Mouse (Mus musculus): ENCODE results near the gene Galk1. TPM values are rescaled to one million over a fixed set of nuclear protein-coding genes. Genes with fewer than 3 reads are reported as not detected.

Gene Galk1
- polyA plus RNA-seq (2021; fragmentation: Nextera tagmentation), result 19.0 and 23.7 TPM in 2 replicates
- long read RNA-seq, experiment 1, transcript Galk1-201 (8 exons, 1,406 nt), result major isoform, 93 of 102 reads
- long read RNA-seq, experiment 1, partial matches to known transcripts, result 0 of 102 reads
- long read RNA-seq, experiment 1, other reads (novel, unspliced or antisense), result 9 of 102 reads
- long read RNA-seq, experiment 2, transcript Galk1-201 (8 exons, 1,406 nt), result major isoform, 32 of 36 reads
- long read RNA-seq, experiment 2, partial matches to known transcripts, result 4 of 36 reads
- long read RNA-seq, experiment 2, other reads (novel, unspliced or antisense), result 0 of 36 reads

DNA sequence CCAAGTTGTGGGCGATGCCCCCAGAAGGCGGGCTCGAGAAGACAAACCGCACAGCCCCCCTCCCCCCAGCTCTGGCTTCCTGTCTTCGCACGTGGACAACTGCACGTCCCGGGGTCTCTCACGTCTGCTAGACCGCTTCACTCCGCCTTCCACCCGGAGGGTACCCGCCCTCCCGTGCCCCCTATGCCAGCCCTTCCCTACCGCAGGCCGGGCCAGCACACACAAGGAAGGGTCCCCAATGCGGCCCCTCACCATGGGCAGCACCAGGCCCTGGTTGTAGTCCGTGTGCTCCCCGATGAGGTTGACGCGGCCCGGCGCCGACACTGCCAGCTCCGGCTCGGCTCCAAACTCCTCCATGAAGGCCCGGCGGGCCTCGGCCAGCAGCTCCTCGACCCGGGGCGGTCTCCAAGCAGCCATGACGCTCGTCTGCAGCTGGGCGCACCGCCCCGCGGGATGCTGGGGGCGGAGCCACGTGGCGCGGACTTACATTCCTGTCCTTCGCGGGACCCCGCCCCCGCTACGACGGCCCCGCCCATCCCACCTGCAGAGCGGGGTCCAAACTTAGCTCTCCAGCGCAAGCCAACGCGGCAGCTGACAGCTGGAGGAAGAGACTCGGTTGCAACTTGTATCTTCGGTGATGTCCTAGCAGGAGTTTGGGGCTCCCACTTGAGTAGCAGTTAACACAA, at the start of gene Galk1:
TSS of gene Galk1 (minus strand) at position 458 of the 686 bp plus-strand sequence.

DNA sequence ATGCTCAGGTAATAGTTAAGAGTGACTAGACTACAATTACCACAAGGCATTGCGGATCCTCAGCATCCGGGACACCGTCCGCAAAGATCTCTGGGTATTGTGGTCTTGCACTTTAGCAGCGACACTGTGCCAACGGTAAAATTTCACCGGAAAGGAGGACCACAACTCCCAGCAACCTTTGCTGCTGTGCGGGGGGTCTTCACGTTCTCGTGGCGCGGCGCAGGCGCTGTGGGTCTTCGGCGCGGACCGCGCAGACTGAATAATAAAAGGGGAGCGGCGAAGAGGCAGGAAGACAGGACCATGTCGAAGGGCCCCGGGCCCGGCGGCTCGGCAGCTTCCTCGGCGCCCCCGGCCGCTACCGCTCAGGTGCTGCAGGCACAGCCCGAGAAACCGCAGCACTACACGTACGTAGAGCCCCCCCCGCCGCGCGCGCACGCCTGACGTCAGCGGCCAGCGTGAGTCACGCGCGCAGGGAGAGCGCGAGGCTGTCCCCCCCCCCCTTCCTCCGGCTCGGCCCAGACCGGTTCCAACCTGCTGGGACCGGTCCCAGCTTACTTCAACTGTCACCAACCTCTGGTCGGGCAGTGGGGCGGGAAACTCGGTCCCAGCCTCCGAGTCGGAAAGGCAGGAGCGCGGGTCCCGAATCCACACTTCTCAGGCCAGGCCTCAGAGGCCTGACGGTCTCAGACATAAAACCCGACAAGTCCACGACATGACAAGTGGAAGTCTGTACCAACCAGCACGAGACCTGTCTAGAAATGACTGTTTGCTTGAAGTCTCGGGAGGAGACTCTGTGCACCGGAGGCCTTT, 17.8 kb upstream of the Galk1 start, which contains the start of gene Unk:
TSS of gene Unk (plus strand) at position 235 of the 810 bp plus-strand sequence.

DNA sequence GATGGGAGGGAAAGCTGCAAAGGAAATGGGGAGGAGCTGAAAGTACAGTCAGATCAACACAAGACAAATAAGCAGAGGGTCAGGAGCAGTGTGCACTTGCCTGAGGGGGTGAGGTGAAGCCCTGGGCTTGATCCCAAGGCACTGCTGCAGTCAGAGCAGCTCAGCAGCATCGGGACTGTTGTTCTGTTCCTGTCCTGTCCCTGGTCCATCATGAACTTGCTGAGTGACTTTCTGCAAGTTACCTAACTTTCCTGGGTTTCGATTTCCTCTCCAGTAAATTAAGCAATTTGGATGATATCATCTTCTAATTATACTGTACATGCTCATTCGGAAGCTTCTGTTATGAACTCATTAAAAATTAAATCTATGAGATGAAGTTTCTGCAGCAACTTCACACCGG, 15.2 kb upstream of the Galk1 start, which contains the start of gene H3f3b:
TSS of gene H3f3b (minus strand) at position 207 of the 400 bp plus-strand sequence.

DNA sequence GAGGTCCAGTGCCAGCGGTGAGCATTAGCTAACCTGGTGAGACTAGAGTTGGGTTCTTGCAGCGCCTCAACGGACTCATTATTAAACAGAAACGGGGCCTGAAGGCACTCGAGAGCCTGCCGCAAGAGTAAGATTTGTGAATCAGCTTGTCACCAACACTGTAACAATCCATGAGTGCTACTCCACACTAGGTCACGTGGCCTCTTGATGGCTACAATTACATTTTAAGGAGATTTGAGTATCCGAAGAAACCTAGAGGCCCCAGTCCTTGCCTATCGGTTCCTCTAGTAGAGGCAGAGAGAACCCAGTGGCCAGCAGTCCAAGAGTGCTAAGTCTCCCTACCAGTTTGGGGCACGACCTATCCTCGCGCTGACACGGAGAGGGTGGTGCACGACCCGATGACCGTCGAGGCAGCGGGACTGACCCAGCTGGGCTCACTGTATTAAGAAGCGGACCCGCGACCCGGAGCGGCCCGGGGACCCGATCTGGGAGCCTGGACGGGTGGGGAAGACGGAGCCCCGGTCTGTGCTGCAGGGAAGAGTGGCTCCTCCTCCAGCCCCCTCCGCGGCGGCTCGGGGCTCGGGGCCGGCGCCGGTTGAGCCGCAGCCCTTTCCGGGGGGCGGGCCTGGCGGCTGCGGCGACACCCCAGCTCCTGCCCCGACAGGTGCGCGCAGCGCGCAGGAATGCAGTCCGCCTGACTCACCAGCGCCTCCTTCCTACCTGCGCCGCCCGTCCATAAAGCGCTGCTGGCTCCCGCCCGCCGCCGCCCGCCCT, 38.0 kb downstream of the Galk1 start, which contains the start of gene Itgb4:
TSS of gene Itgb4 (plus strand) at position 401 of the 774 bp plus-strand sequence.

Other genes with a start within 250 kb of the Galk1 start
- 18.1 and 22.2 TPM in 2 replicates for gene Tmem94, start 247.3 kb downstream of the Galk1 start, polyA plus RNA-seq (2021; fragmentation: Nextera tagmentation)
- gene Caskin2, start 199.1 kb downstream of the Galk1 start, polyA plus RNA-seq (2021; fragmentation: Nextera tagmentation), result 8.5 and 14.8 TPM in 2 replicates
- gene Tsen54, start 198.0 kb downstream of the Galk1 start, polyA plus RNA-seq (2021; fragmentation: Nextera tagmentation), result 5.4 and 6.0 TPM in 2 replicates
- 7.0 and 7.4 TPM in 2 replicates for gene Llgl2, start 188.7 kb downstream of the Galk1 start, polyA plus RNA-seq (2021; fragmentation: Nextera tagmentation)
- 0.14 TPM in 1 of 2 replicates, not detected in the other for gene Myo15b, start 154.3 kb downstream of the Galk1 start, polyA plus RNA-seq (2021; fragmentation: Nextera tagmentation)
- 1.4 and 1.7 TPM in 2 replicates for gene Smim5, start 112.8 kb downstream of the Galk1 start, polyA plus RNA-seq (2021; fragmentation: Nextera tagmentation)
- gene Smim6, start 100.7 kb downstream of the Galk1 start, polyA plus RNA-seq (2021; fragmentation: Nextera tagmentation), result not detected in 2 replicates
- gene Sap30bp, start 79.4 kb downstream of the Galk1 start, polyA plus RNA-seq (2021; fragmentation: Nextera tagmentation), result 26.6 and 36.8 TPM in 2 replicates
- gene Recql5, start 79.2 kb downstream of the Galk1 start, polyA plus RNA-seq (2021; fragmentation: Nextera tagmentation), result 7.0 and 8.5 TPM in 2 replicates
- gene Itgb4, start 38.0 kb downstream of the Galk1 start, polyA plus RNA-seq (2021; fragmentation: Nextera tagmentation), result 3.5 and 3.7 TPM in 2 replicates
- 208 and 343 TPM in 2 replicates for gene H3f3b, start 15.2 kb upstream of the Galk1 start, polyA plus RNA-seq (2021; fragmentation: Nextera tagmentation)
- gene Unk, start 17.6 kb upstream of the Galk1 start, polyA plus RNA-seq (2021; fragmentation: Nextera tagmentation), result 5.8 and 7.4 TPM in 2 replicates
- gene Unc13d, start 65.2 kb upstream of the Galk1 start, polyA plus RNA-seq (2021; fragmentation: Nextera tagmentation), result 1.0 and 1.3 TPM in 2 replicates
- gene Wbp2, start 74.3 kb upstream of the Galk1 start, polyA plus RNA-seq (2021; fragmentation: Nextera tagmentation), result 252 and 516 TPM in 2 replicates
- gene Trim47, start 114.5 kb upstream of the Galk1 start, polyA plus RNA-seq (2021; fragmentation: Nextera tagmentation), result 2.7 and 4.7 TPM in 2 replicates
- 2.0 and 2.8 TPM in 2 replicates for gene Trim65, start 118.4 kb upstream of the Galk1 start, polyA plus RNA-seq (2021; fragmentation: Nextera tagmentation)
- gene Mrpl38, start 126.1 kb upstream of the Galk1 start, polyA plus RNA-seq (2021; fragmentation: Nextera tagmentation), result 62.0 and 78.9 TPM in 2 replicates
- gene Fbf1, start 155.4 kb upstream of the Galk1 start, polyA plus RNA-seq (2021; fragmentation: Nextera tagmentation), result 25.2 and 27.1 TPM in 2 replicates
- 100.0 and 109 TPM in 2 replicates for gene Ten1, start 186.1 kb upstream of the Galk1 start, polyA plus RNA-seq (2021; fragmentation: Nextera tagmentation)
- 65.0 and 76.9 TPM in 2 replicates for gene Acox1, start 186.3 kb upstream of the Galk1 start, polyA plus RNA-seq (2021; fragmentation: Nextera tagmentation)
- gene Evpl, start 225.4 kb upstream of the Galk1 start, polyA plus RNA-seq (2021; fragmentation: Nextera tagmentation), result 0.53 and 0.79 TPM in 2 replicates

All from left cerebral cortex, adult 6 months (tissue).